Mouse (Mus musculus) ZHBTc4 (cell line): ENCODE measurements around the gene Dtl.

Source experiments
- DNase-seq: peaks from one replicate; pipeline ENCODE4 v3.0.0-alpha.2; 2011; ENCODE audit warnings: low read depth, low spot score

Gene Dtl

GRCm38 (mm10) chr1:191581641-191582040 is 6.3 kb upstream of the Dtl start:
- no peak for DNase-seq

GRCm38 (mm10) chr1:191579524-191579923 is 4.2 kb upstream of the Dtl start:
- DNase-seq: no peak

GRCm38 (mm10) chr1:191574871-191575457 is 380 bp downstream of the Dtl start:
- DNase-seq: peak; percentile 86

GRCm38 (mm10) chr1:191573906-191574639 is 1.3 kb downstream of the Dtl start:
- peak; percentile 27 for DNase-seq

GRCm38 (mm10) chr1:191570415-191570814 is 4.9 kb downstream of the Dtl start:
- DNase-seq: no peak

GRCm38 (mm10) chr1:191569625-191570024 is 5.7 kb downstream of the Dtl start:
- no peak for DNase-seq

GRCm38 (mm10) chr1:191567859-191568258 is 7.5 kb downstream of the Dtl start:
- DNase-seq: no peak

GRCm38 (mm10) chr1:191562823-191563365 is 12.4 kb downstream of the Dtl start:
- peak; percentile 46 for DNase-seq

- DNase-seq: no peak
Observed at GRCm38 (mm10) chr1:191559779-191560178, 15.6 kb downstream of the Dtl start.

GRCm38 (mm10) chr1:191557109-191557508 is 18.2 kb downstream of the Dtl start:
- DNase-seq: no peak

GRCm38 (mm10) chr1:191550786-191551185 is 24.6 kb downstream of the Dtl start:
- DNase-seq: no peak

GRCm38 (mm10) chr1:191543747-191544146 is 31.6 kb downstream of the Dtl start:
- no peak for DNase-seq

- DNase-seq: no peak
Observed at GRCm38 (mm10) chr1:191541619-191542018, 33.7 kb downstream of the Dtl start.

GRCm38 (mm10) chr1:191541014-191541413 is 34.3 kb downstream of the Dtl start:
- no peak for DNase-seq

- no peak for DNase-seq
Observed at GRCm38 (mm10) chr1:191540300-191540699, 35.0 kb downstream of the Dtl start.

GRCm38 (mm10) chr1:191534896-191535295 is 40.4 kb downstream of the Dtl start:
- DNase-seq: no peak

GRCm38 (mm10) chr1:191531023-191531422 is 44.3 kb downstream of the Dtl start:
- no peak for DNase-seq

GRCm38 (mm10) chr1:191529406-191529805 is 45.9 kb downstream of the Dtl start:
- no peak for DNase-seq

- no peak for DNase-seq
Observed at GRCm38 (mm10) chr1:191527921-191528612, 47.3 kb downstream of the Dtl start.

- no peak for DNase-seq
Observed at GRCm38 (mm10) chr1:191527089-191527488, 48.3 kb downstream of the Dtl start.

- no peak for DNase-seq
Observed at GRCm38 (mm10) chr1:191521395-191521794, 53.9 kb downstream of the Dtl start.

GRCm38 (mm10) chr1:191520669-191521068 is 54.7 kb downstream of the Dtl start:
- no peak for DNase-seq
